Mouse (Mus musculus) bone marrow, adult 2 months (tissue): ENCODE results near the gene Trnp1. TPM values are rescaled to one million over a fixed set of nuclear protein-coding genes. Genes with fewer than 3 reads are reported as not detected.

Source experiments
- H3K27ac ChIP-seq: fragments of 200-500 bp; 2 replicates; pipeline ENCODE4 v1.5.1; 2012; ENCODE audit warnings: low read depth, mild to moderate bottlenecking, control low read depth, inconsistent platforms, low read length; ENCODE audit not compliant: control insufficient read depth, poor library complexity, insufficient read depth
- H3K4me1 ChIP-seq: fragments of 200-500 bp; 2 replicates; pipeline ENCODE4 v1.6.1; 2011; ENCODE audit warnings: low read length; ENCODE audit not compliant: control insufficient read depth, insufficient read depth
- H3K4me3 ChIP-seq: fragments of 200-500 bp; replicated peaks from 2 replicates; pipeline ENCODE3; 2011; ENCODE audit warnings: mild to moderate bottlenecking, low read depth, low read length, control low read depth; ENCODE audit not compliant: control insufficient read depth
- CTCF ChIP-seq: fragments of 200-500 bp; IDR thresholded peaks from 2 replicates; pipeline ENCODE4 v1.5.1; 2011; ENCODE audit warnings: low read length, control low read depth; ENCODE audit not compliant: control insufficient read depth, insufficient read depth
- POLR2A ChIP-seq: fragments of 200-500 bp; IDR thresholded peaks from 2 replicates; pipeline ENCODE4 v1.6.1; 2011; ENCODE audit warnings: low read depth, mild to moderate bottlenecking, control low read depth, low read length, borderline replicate concordance; ENCODE audit not compliant: control insufficient read depth
- WGBS: fragments of 180-500 bp; shearing (Covaris S2); methylation state at CpG from one replicate; pipeline ENCODE4 v1.1.7; 2018; 5-methylcytosine and 5-hydroxymethylcytosine counted together
- polyA plus RNA-seq: library from polyadenylated mRNA; stranded (reverse); fragments of >200 nt; gene quantifications from 2 replicates; pipeline ENCODE4 v1.2.4, GENCODE M21; 2011; ENCODE audit warnings: low replicate concordance; ENCODE audit not compliant: missing spikeins, insufficient read depth, insufficient read length

The Trnp1 gene
- polyA plus RNA-seq, 1 experiment, result 3.9 TPM

- no peak overlapping the region for H3K27ac ChIP-seq
- no peak overlapping the region for H3K4me3 ChIP-seq
- TF ChIP-seq CTCF (no peak), POLR2A (no peak)
- no peaks in the 10 kb centered on the region for H3K4me1 ChIP-seq
- WGBS, result 63% methylated on average over 5 of the region's 5 CpGs
Measured at GRCm38 (mm10) chr4:133460796-133461325, 37.5 kb downstream of the Trnp1 start.

- TF ChIP-seq CTCF, result no peak
- no peak for TF ChIP-seq POLR2A
- no peak overlapping the region for H3K27ac ChIP-seq
- H3K4me3 ChIP-seq, result no peak overlapping the region
- H3K4me1 ChIP-seq, result no peaks in the 10 kb centered on the region
- WGBS, result 87% methylated on average over 1 of the region's 1 CpGs
Measured at GRCm38 (mm10) chr4:133460006-133460405, 38.3 kb downstream of the Trnp1 start.

GRCm38 (mm10) chr4:133458044-133458443, 40.3 kb downstream of the Trnp1 start:
- Histone ChIP-seq H3K4me3 (no peak overlapping the region), H3K27ac (no peak overlapping the region), H3K4me1 (no peaks in the 10 kb centered on the region)
- 14% methylated on average over 3 of the region's 3 CpGs for WGBS
- TF ChIP-seq POLR2A, result no peak
- no peak for TF ChIP-seq CTCF

DNA sequence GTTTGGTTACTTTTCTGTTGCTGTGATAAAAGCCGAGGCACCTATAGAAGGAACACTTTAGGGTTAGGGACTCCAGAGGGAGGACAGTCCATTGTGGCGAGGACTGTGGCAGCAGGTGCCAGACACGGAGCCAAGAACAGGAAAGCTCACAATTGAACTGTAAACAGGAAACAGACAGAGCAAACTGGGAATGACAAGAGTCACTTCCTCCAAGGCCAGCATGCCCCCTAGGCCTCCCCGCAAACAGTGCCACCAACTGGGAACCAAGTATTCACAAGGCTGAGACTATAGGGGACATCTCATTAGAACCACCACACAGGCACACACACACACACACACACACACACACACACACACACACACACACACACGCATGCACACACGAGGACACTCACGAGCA, 45.9 kb downstream of the Trnp1 start:
- no peak for TF ChIP-seq CTCF
- TF ChIP-seq POLR2A, result no peak
- no peaks in the 10 kb centered on the region; the same call in 1 of the 2 replicates for H3K4me1 ChIP-seq
- no peak overlapping the region for H3K27ac ChIP-seq
- no peak overlapping the region for H3K4me3 ChIP-seq
- 61% methylated on average over 7 of the region's 7 CpGs for WGBS

- Histone ChIP-seq H3K4me1 (no peaks in the 10 kb centered on the region; the same call in 1 of the 2 replicates), H3K4me3 (no peak overlapping the region), H3K27ac (no peak overlapping the region)
- 7% methylated on average over 10 of the region's 10 CpGs for WGBS
- TF ChIP-seq CTCF (peak; percentile 96), POLR2A (no peak)
Measured at GRCm38 (mm10) chr4:133451536-133451935, 46.8 kb downstream of the Trnp1 start.

- Histone ChIP-seq H3K4me3 (no peak overlapping the region), H3K27ac (no peak overlapping the region), H3K4me1 (no peaks in the 10 kb centered on the region; the same call in 1 of the 2 replicates)
- WGBS, result 23% methylated on average over 13 of the region's 13 CpGs
- TF ChIP-seq POLR2A (no peak), CTCF (peak; percentile 90)
Measured at GRCm38 (mm10) chr4:133449726-133450125, 48.6 kb downstream of the Trnp1 start.

- Histone ChIP-seq H3K4me3 (no peak overlapping the region), H3K27ac (no peak overlapping the region), H3K4me1 (no peaks in the 10 kb centered on the region; the same call in 1 of the 2 replicates)
- 42% methylated on average over 8 of the region's 8 CpGs for WGBS
- TF ChIP-seq CTCF (no peak), POLR2A (no peak)
Measured at GRCm38 (mm10) chr4:133448708-133449388, 49.5 kb downstream of the Trnp1 start.

- Histone ChIP-seq H3K27ac (no peak overlapping the region), H3K4me3 (no peak overlapping the region), H3K4me1 (no peaks in the 10 kb centered on the region; the same call in 1 of the 2 replicates)
- no peak for TF ChIP-seq CTCF
- WGBS, result 81% methylated on average over 11 of the region's 11 CpGs
Measured at GRCm38 (mm10) chr4:133447967-133448366, 50.4 kb downstream of the Trnp1 start.
